Mouse (Mus musculus): ENCODE data around the gene Abcc4. TPM values are rescaled to one million over a fixed set of nuclear protein-coding genes. Genes with fewer than 3 reads are reported as not detected.

The Abcc4 gene
- polyA plus RNA-seq, 1 experiment from 2014 or later, result 3.2 TPM

DNA sequence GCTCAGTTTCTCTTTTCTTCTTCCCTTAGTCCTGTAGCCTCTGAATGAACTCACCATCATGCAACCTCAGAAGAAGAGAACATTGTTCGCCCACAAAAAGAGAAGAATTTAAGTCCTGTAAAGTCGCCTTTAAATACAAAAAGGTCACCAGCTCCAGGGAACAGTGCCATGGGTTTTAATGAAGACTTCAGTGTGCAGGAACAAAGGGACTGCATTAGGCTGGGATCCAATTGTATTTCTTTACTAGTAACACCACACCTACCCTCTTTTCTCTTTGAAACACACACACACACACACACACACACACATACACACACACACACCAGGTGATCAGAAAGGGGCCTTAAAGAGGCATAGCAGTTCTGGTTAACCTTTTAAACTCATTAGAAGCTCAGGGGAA lies 195.2 kb downstream of the Abcc4 start:
- Histone ChIP-seq H3K4me3 (ENCODE audit: low read depth, low read length) (no peak overlapping the region), H3K9me3 (ENCODE audit: control insufficient read depth, low read length) (no peaks in the 10 kb centered on the region), H3K4me1 (replicated peaks; ENCODE audit: control insufficient read depth, insufficient read depth, low read length) (peaks cover 2% of the 10 kb centered on the region; the same call in 1 of the 2 replicates), H3K9ac (ENCODE audit: low read depth, low read length) (no peak overlapping the region), H3K27me3 (ENCODE audit: control insufficient read depth, insufficient read depth, low read length) (no peaks in the 10 kb centered on the region), H3K36me3 (ENCODE audit: control insufficient read depth, insufficient read depth, low read length) (no peaks in the 10 kb centered on the region), H3K4me2 (replicated peaks; ENCODE audit: low read depth, low read length) (no peak overlapping the region), H3K27ac (ENCODE audit: low read depth, low read length) (no peak overlapping the region)
- WGBS, result 55% methylated on average over 2 of the region's 2 CpGs
- ATAC-seq (ENCODE audit: low FRiP score), result no peak
- no peak for DNase-seq (ENCODE audit: low spot score)

DNA sequence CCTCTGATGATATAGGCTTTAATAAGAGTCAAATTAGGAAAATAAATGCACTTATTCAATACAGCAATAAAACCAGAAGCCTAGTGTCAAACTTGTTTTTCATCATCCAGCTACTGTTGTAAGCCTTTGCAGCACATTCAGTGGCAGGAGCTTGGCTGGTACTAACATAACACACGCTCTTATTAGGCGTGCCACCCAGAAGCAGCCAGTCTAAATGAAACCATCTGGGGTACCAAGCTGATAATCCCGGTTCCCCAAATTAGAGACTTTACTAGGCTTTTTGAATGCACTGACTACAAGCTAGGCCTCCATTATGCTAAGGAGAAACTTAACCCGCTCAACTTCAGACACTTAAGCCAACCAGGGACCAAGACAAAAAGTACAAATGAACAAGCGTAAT lies 195.8 kb downstream of the Abcc4 start:
- Histone ChIP-seq H3K9ac (ENCODE audit: low read depth, low read length) (no peak overlapping the region), H3K36me3 (ENCODE audit: control insufficient read depth, insufficient read depth, low read length) (no peaks in the 10 kb centered on the region), H3K27me3 (ENCODE audit: control insufficient read depth, insufficient read depth, low read length) (no peaks in the 10 kb centered on the region), H3K9me3 (ENCODE audit: control insufficient read depth, low read length) (no peaks in the 10 kb centered on the region), H3K4me3 (ENCODE audit: low read depth, low read length) (no peak overlapping the region), H3K4me2 (replicated peaks; ENCODE audit: low read depth, low read length) (no peak overlapping the region), H3K4me1 (replicated peaks; ENCODE audit: control insufficient read depth, insufficient read depth, low read length) (peaks cover 2% of the 10 kb centered on the region; the same call in 1 of the 2 replicates), H3K27ac (ENCODE audit: low read depth, low read length) (no peak overlapping the region)
- DNase-seq (ENCODE audit: low spot score) (no peak), ATAC-seq (ENCODE audit: low FRiP score) (no peak)
- whole genome bisulfite sequencing, result 84% methylated on average over 5 of the region's 5 CpGs

DNA sequence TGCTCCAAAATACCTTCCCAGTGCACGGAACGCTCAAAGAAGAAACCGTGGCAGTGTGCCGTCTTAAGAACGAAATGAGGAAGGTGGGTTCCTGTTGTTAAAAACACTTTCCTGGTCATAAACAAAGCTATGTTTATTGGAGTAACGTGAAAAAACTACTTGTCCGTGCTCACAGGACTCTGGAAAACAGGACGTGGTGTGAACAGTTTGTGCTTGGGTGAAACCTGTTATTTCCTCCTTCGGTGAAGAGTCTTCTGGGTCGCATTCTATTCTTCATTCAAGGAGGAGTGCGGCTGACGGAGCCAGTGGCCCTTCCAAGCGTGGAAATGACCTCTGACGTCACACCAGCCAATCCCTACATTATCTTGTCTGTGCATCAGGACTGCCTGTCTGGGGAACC lies 198.2 kb downstream of the Abcc4 start:
- H3K4me1 ChIP-seq (replicated peaks; ENCODE audit: control insufficient read depth, insufficient read depth, low read length), result peaks cover 2% of the 10 kb centered on the region; the same call in 1 of the 2 replicates
- no peak for ATAC-seq (ENCODE audit: low FRiP score)
- 89% methylated on average over 14 of the region's 14 CpGs for WGBS
- no peak overlapping the region for H3K4me3 ChIP-seq (ENCODE audit: low read depth, low read length)
- H3K27me3 ChIP-seq (ENCODE audit: control insufficient read depth, insufficient read depth, low read length), result no peaks in the 10 kb centered on the region
- no peak for DNase-seq (ENCODE audit: low spot score)
- H3K9ac ChIP-seq (ENCODE audit: low read depth, low read length), result no peak overlapping the region
- H3K36me3 ChIP-seq (ENCODE audit: control insufficient read depth, insufficient read depth, low read length), result no peaks in the 10 kb centered on the region
- H3K9me3 ChIP-seq (ENCODE audit: control insufficient read depth, low read length), result no peaks in the 10 kb centered on the region
- H3K27ac ChIP-seq (ENCODE audit: low read depth, low read length), result no peak overlapping the region
- H3K4me2 ChIP-seq (replicated peaks; ENCODE audit: low read depth, low read length), result no peak overlapping the region

DNA sequence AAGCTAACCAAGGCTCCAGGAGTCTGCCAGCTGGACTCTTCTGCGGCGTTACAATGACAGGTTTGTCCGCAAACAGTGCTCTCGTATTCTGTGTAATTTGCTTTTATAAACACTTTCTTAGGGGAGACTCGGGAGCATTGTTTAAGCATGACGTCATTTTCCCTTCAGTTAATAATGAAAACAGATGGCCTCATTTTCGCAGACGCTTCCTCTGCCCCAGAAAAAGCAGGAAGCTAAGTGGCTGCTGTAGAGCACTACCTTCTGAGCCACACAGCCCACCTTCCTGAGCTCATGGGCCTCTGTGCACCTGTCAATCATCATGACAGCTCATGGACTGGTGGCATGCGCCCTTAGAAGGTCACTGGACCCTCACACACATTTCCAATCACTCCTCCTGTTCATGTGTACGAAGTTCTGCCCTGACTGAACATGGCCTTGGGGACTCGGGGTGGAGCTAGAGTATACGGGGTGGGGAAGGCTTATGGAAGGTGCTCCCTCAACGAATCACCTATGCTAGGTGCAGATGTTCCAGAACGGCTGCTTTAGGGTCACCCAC lies 199.3 kb downstream of the Abcc4 start:
- DNase-seq (ENCODE audit: low spot score), result peak; percentile 47
- peak; percentile 78 for ATAC-seq (ENCODE audit: low FRiP score)
- H3K9me3 ChIP-seq (ENCODE audit: control insufficient read depth, low read length), result no peaks in the 10 kb centered on the region
- H3K4me2 ChIP-seq (replicated peaks; ENCODE audit: low read depth, low read length), result no peak overlapping the region
- no peaks in the 10 kb centered on the region for H3K27me3 ChIP-seq (ENCODE audit: control insufficient read depth, insufficient read depth, low read length)
- no peak overlapping the region for H3K9ac ChIP-seq (ENCODE audit: low read depth, low read length)
- no peak overlapping the region for H3K27ac ChIP-seq (ENCODE audit: low read depth, low read length)
- H3K4me1 ChIP-seq (replicated peaks; ENCODE audit: control insufficient read depth, insufficient read depth, low read length), result peaks cover 2% of the 10 kb centered on the region; the same call in 1 of the 2 replicates
- 52% methylated on average over 14 of the region's 14 CpGs for WGBS
- H3K36me3 ChIP-seq (ENCODE audit: control insufficient read depth, insufficient read depth, low read length), result no peaks in the 10 kb centered on the region
- no peak overlapping the region for H3K4me3 ChIP-seq (ENCODE audit: low read depth, low read length)

DNA sequence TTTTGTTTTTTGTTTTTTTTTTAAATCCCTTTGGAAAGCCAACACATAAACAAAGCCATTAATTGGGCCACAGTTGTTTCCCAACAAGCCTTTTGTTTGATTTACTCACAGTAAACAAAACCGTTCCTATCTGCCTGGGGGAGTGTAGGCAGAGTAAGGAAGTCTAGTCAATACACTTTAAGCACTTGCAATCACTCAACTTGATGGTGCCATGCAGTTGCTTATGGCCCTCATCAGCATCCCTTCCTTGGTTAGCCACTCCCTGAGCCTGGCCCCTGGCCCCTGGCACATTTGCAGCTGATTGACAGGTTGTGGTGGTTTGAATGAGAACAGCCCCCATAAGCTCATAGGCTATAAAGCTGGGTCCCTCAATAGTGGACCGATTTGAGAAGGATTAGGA lies 209.3 kb downstream of the Abcc4 start:
- Histone ChIP-seq H3K4me1 (replicated peaks; ENCODE audit: control insufficient read depth, insufficient read depth, low read length) (no peaks in the 10 kb centered on the region), H3K27ac (ENCODE audit: low read depth, low read length) (no peak overlapping the region), H3K36me3 (ENCODE audit: control insufficient read depth, insufficient read depth, low read length) (no peaks in the 10 kb centered on the region), H3K27me3 (ENCODE audit: control insufficient read depth, insufficient read depth, low read length) (no peaks in the 10 kb centered on the region), H3K9ac (ENCODE audit: low read depth, low read length) (no peak overlapping the region), H3K4me2 (replicated peaks; ENCODE audit: low read depth, low read length) (no peak overlapping the region), H3K4me3 (ENCODE audit: low read depth, low read length) (no peak overlapping the region), H3K9me3 (ENCODE audit: control insufficient read depth, low read length) (no peaks in the 10 kb centered on the region)
- DNase-seq (ENCODE audit: low spot score), result no peak
- no peak for ATAC-seq (ENCODE audit: low FRiP score)
- 86% methylated on average over 2 of the region's 2 CpGs for WGBS

DNA sequence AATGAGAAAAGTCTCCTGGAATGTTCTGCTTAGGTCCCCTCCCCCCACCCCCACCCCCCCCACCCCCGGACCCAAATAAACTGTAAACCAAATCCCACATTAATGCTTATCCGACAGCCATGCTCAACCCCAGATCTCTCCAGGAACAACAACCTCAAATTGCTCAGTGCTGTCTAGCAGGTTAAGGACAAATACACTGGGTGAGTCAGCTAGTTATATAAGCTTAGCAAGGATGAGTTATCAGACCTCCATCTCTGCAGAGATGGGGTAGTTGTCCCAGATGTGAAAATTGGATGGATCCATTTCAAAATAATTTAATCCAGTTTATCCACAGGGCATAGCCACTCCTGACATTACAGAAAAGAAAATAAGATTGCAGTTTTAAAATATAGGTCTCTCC lies 210.6 kb downstream of the Abcc4 start:
- Histone ChIP-seq H3K27me3 (ENCODE audit: control insufficient read depth, insufficient read depth, low read length) (no peaks in the 10 kb centered on the region), H3K4me3 (ENCODE audit: low read depth, low read length) (no peak overlapping the region), H3K27ac (ENCODE audit: low read depth, low read length) (no peak overlapping the region), H3K4me1 (replicated peaks; ENCODE audit: control insufficient read depth, insufficient read depth, low read length) (no peaks in the 10 kb centered on the region), H3K36me3 (ENCODE audit: control insufficient read depth, insufficient read depth, low read length) (no peaks in the 10 kb centered on the region), H3K4me2 (replicated peaks; ENCODE audit: low read depth, low read length) (no peak overlapping the region), H3K9ac (ENCODE audit: low read depth, low read length) (no peak overlapping the region), H3K9me3 (ENCODE audit: control insufficient read depth, low read length) (no peaks in the 10 kb centered on the region)
- ATAC-seq (ENCODE audit: low FRiP score), result no peak
- DNase-seq (ENCODE audit: low spot score), result no peak
- 91% methylated on average over 2 of the region's 2 CpGs for WGBS

DNA sequence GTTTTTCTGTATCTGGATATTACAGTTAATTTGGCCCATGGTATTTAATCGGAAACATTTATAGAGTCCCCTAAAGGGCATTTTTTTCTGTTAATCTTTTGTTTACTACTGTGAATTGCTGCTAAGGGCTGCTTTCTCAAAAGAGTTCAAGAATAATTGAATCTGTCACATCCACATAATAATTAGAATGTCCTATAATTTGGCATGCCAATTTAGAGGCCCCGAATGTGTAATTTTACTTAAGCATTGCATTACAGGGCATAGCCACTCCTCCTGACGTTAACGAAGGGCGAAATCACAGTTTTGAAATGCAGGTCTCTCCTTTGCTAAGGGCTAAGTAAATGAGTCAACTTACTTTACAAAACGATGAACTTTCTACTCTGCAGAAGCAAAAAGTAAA lies 214.3 kb downstream of the Abcc4 start:
- Histone ChIP-seq H3K9ac (ENCODE audit: low read depth, low read length) (no peak overlapping the region), H3K36me3 (ENCODE audit: control insufficient read depth, insufficient read depth, low read length) (no peaks in the 10 kb centered on the region), H3K27ac (ENCODE audit: low read depth, low read length) (no peak overlapping the region), H3K4me3 (ENCODE audit: low read depth, low read length) (no peak overlapping the region), H3K4me1 (replicated peaks; ENCODE audit: control insufficient read depth, insufficient read depth, low read length) (no peaks in the 10 kb centered on the region), H3K4me2 (replicated peaks; ENCODE audit: low read depth, low read length) (no peak overlapping the region), H3K27me3 (ENCODE audit: control insufficient read depth, insufficient read depth, low read length) (no peaks in the 10 kb centered on the region), H3K9me3 (ENCODE audit: control insufficient read depth, low read length) (no peaks in the 10 kb centered on the region)
- DNase-seq (ENCODE audit: low spot score), result no peak
- ATAC-seq (ENCODE audit: low FRiP score), result no peak
- WGBS, result 82% methylated on average over 6 of the region's 6 CpGs

DNA sequence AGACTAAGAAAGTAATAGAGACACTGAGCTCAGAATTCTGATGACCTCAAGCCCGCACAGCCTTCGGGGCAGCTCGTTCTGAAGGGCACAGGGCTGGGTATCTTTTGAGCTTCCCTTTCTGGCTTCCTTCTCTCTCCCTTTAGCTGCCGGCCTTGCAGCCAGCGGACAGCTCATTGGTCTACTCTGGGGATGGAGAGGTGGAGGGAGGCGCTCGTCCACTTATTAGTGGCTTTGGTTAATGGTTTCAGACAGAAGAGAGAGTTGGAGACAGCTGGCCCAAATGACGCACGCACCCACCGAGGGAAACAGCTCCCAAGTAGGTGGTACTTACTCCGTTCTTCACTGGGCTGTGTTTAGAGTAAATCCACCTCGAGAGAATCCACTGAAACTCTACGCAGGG lies 214.7 kb downstream of the Abcc4 start:
- 0 out of 2 replicates have a peak overlapping the region, but pooled peaks have one; percentile 1 for H3K4me2 ChIP-seq (replicated peaks; ENCODE audit: low read depth, low read length)
- no peak overlapping the region for H3K4me3 ChIP-seq (ENCODE audit: low read depth, low read length)
- DNase-seq (ENCODE audit: low spot score) (peak; percentile 39), ATAC-seq (ENCODE audit: low FRiP score) (peak; percentile 46)
- no peak overlapping the region for H3K27ac ChIP-seq (ENCODE audit: low read depth, low read length)
- H3K27me3 ChIP-seq (ENCODE audit: control insufficient read depth, insufficient read depth, low read length), result no peaks in the 10 kb centered on the region
- H3K9ac ChIP-seq (ENCODE audit: low read depth, low read length), result no peak overlapping the region
- 30% methylated on average over 13 of the region's 13 CpGs for WGBS
- no peaks in the 10 kb centered on the region for H3K36me3 ChIP-seq (ENCODE audit: control insufficient read depth, insufficient read depth, low read length)
- H3K9me3 ChIP-seq (ENCODE audit: control insufficient read depth, low read length), result no peaks in the 10 kb centered on the region
- H3K4me1 ChIP-seq (replicated peaks; ENCODE audit: control insufficient read depth, insufficient read depth, low read length), result no peaks in the 10 kb centered on the region

DNA sequence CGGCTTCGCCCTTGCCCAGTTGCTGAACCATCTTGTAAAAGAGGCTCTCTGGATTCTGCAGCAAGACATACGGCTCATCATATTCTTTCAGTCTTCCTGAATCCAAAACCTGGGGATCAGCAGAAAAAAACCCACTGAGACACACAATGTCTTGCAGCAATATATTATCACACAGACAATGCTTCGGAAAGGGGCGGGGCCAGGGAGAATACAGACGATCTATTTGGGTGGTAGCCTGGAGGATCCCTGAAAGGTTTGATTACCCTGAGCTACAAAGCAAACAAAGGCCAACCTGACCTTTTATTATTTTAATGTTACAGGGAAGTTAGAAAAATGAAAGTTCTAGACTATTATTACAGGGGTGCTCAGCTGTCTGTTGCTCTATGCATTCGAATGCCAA lies 215.5 kb downstream of the Abcc4 start:
- Histone ChIP-seq H3K27me3 (ENCODE audit: control insufficient read depth, insufficient read depth, low read length) (no peaks in the 10 kb centered on the region), H3K4me3 (ENCODE audit: low read depth, low read length) (no peak overlapping the region), H3K36me3 (ENCODE audit: control insufficient read depth, insufficient read depth, low read length) (no peaks in the 10 kb centered on the region), H3K4me2 (replicated peaks; ENCODE audit: low read depth, low read length) (no peak overlapping the region), H3K9ac (ENCODE audit: low read depth, low read length) (no peak overlapping the region), H3K27ac (ENCODE audit: low read depth, low read length) (no peak overlapping the region), H3K9me3 (ENCODE audit: control insufficient read depth, low read length) (no peaks in the 10 kb centered on the region), H3K4me1 (replicated peaks; ENCODE audit: control insufficient read depth, insufficient read depth, low read length) (no peaks in the 10 kb centered on the region)
- DNase-seq (ENCODE audit: low spot score), result peak; percentile 22
- no peak for ATAC-seq (ENCODE audit: low FRiP score)
- 58% methylated on average over 7 of the region's 7 CpGs for WGBS

Measured in hindbrain, embryonic 11.5 days (tissue).